Mouse (Mus musculus) heart, embryonic 12.5 days (tissue): ENCODE measurements around the gene Ppara. TPM values are rescaled to one million over a fixed set of nuclear protein-coding genes. Genes with fewer than 3 reads are reported as not detected.

Experiments used
- ATAC-seq: fragments of 200-750 bp; cut with Nextera tagmentation; 2 replicates; pipeline ENCODE4 v1.8.0; 2017; ENCODE audit warnings: moderate TSS enrichment, moderate library complexity; ENCODE audit not compliant: insufficient number of reproducible peaks, low FRiP score
- H3K27ac ChIP-seq: fragments of 300-500 bp; sonication (generic); 2 replicates; pipeline ENCODE4 v1.5.1; 2016; ENCODE audit warnings: mild to moderate bottlenecking, moderate library complexity; ENCODE audit not compliant: poor library complexity, severe bottlenecking
- H3K27me3 ChIP-seq: fragments of 300-500 bp; sonication (generic); replicated peaks from 2 replicates; pipeline ENCODE4 v1.6.1; 2016; ENCODE audit warnings: mild to moderate bottlenecking, moderate library complexity
- H3K36me3 ChIP-seq: fragments of 300-500 bp; sonication (generic); 2 replicates; pipeline ENCODE4 v1.6.1; 2016; ENCODE audit warnings: mild to moderate bottlenecking, moderate library complexity
- H3K4me1 ChIP-seq: fragments of 300-500 bp; sonication (generic); replicated peaks from 2 replicates; pipeline ENCODE4 v1.6.1; 2016; ENCODE audit warnings: mild to moderate bottlenecking
- H3K4me2 ChIP-seq: fragments of 300-500 bp; sonication (generic); 2 replicates; pipeline ENCODE4 v1.6.1; 2016; ENCODE audit warnings: mild to moderate bottlenecking, moderate library complexity
- H3K4me3 ChIP-seq: fragments of 300-500 bp; sonication (generic); 2 replicates; pipeline ENCODE4 v1.5.1; 2016; ENCODE audit warnings: mild to moderate bottlenecking
- H3K9ac ChIP-seq: fragments of 300-500 bp; sonication (generic); 2 replicates; pipeline ENCODE4 v1.6.1; 2016; ENCODE audit warnings: mild to moderate bottlenecking, moderate library complexity
- H3K9me3 ChIP-seq: fragments of 300-500 bp; sonication (generic); replicated peaks from 2 replicates; pipeline ENCODE4 v1.6.1; 2016; ENCODE audit warnings: mild to moderate bottlenecking, moderate library complexity
- WGBS: fragments of 180-500 bp; shearing (Covaris S2); methylation state at CpG from one replicate; pipeline ENCODE4 v1.1.7; 2016; 5-methylcytosine and 5-hydroxymethylcytosine counted together
- polyA plus RNA-seq: library from polyadenylated mRNA; unstranded; fragments of >200 nt; fragmentation: Nextera tagmentation; extraction: Ambion mirVana; gene quantifications from 2 replicates; pipeline ENCODE4 v1.2.1, GENCODE M21; 2016

The Ppara gene
- polyA plus RNA-seq, 1 experiment from 2014 or later: 3.3 TPM

DNA sequence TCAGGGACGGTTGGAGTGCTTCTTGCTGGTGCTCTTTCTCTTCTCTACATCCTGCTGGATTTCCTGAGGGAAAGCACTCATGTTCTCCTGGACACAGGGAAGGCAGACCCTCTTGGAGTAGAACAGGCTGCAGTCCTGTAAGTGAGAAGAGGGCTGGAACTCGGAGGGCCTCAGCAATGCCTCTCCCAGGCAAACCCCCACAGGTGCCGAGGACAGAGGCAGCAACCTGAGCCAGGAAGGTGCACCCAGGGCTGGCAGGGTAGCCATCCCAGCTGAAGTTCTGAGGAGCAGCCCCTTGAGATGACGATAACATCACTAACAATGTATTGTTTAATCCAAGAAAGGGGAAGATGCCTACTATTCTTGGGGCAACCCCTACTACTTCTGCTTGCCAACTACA, 72.6 kb downstream of the Ppara start:
- Histone ChIP-seq H3K27ac (no peak overlapping the region), H3K36me3 (no peaks in the 10 kb centered on the region), H3K4me1 (peaks cover 14% of the 10 kb centered on the region), H3K4me3 (no peak overlapping the region), H3K9me3 (no peaks in the 10 kb centered on the region), H3K27me3 (no peaks in the 10 kb centered on the region), H3K9ac (no peak overlapping the region), H3K4me2 (no peak overlapping the region)
- ATAC-seq: no peak
- WGBS: 77% methylated on average over 4 of the region's 4 CpGs

DNA sequence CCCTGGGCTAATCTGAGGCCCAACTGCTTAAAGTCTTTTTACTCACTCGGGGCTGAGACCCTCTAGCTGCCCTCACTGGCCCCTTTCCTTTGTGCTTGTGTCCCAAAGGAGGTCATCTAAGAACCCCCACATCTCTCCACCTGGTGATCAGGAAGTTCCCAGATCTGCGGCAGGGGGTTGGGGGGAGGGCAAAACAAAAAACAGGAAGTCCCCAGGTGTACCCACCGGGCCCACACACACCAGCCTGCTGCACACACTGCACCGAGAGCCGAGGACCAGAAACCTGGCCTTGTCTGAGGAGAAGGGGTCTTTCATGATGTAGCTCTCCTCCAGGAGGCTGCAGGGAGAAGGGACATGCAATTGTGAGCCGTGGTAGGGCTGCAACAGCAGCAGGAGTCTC, 73.2 kb downstream of the Ppara start:
- Histone ChIP-seq H3K27me3 (no peaks in the 10 kb centered on the region), H3K4me3 (no peak overlapping the region), H3K9ac (no peak overlapping the region), H3K27ac (no peak overlapping the region), H3K36me3 (no peaks in the 10 kb centered on the region), H3K4me1 (peaks cover 11% of the 10 kb centered on the region), H3K4me2 (no peak overlapping the region), H3K9me3 (no peaks in the 10 kb centered on the region)
- 79% methylated on average over 6 of the region's 6 CpGs for WGBS
- no peak for ATAC-seq

DNA sequence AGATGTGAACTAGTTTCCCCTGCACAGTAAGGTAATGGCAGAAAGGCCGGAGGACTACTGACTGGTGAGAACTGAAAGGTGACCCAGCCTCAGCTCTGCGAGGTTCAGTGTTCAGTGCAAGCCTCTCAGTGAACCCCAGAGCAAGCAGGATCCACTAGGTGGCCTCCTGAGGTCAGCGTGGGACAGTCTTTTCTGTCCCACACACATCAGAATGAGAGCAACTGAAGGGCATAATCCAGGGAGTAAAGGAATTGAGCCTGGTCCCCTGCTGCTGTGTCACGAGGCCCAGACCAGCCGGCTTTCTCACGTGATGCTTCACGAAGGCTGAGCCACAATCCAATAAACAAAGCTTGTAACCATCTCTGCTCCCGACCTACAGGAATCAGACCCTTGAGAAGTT, 73.7 kb downstream of the Ppara start:
- Histone ChIP-seq H3K9me3 (no peaks in the 10 kb centered on the region), H3K27ac (no peak overlapping the region), H3K36me3 (no peaks in the 10 kb centered on the region), H3K4me2 (no peak overlapping the region), H3K27me3 (no peaks in the 10 kb centered on the region), H3K4me1 (peaks cover 9% of the 10 kb centered on the region), H3K9ac (no peak overlapping the region), H3K4me3 (no peak overlapping the region)
- no peak for ATAC-seq
- WGBS: 63% methylated on average over 8 of the region's 8 CpGs

DNA sequence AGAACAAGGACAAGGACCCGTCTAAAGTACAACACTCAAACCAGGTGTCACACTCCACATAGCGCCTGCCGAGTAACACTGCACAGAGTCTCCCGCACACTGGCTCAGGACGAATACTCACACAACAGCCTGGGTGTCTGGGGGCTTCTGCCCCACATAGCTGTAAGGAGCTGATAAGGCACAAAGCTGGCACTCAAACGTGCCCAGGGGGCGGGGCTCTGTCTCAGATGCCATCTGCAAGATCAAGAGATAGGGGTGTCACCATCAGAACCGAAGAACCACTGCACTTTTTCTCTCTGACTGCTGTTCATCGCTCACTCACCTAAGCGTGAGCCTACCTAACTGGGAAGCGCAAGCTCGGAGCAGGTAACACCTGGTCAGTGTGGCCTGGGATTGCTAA, 74.3 kb downstream of the Ppara start:
- no peaks in the 10 kb centered on the region for H3K27me3 ChIP-seq
- H3K4me2 ChIP-seq: no peak overlapping the region
- H3K9me3 ChIP-seq: no peaks in the 10 kb centered on the region
- no peak overlapping the region for H3K4me3 ChIP-seq
- H3K36me3 ChIP-seq: no peaks in the 10 kb centered on the region
- no peak overlapping the region for H3K27ac ChIP-seq
- 80% methylated on average over 12 of the region's 12 CpGs for WGBS
- no peak for ATAC-seq
- 0 out of 2 replicates have a peak overlapping the region, but pooled peaks have one; percentile 18 for H3K9ac ChIP-seq
- H3K4me1 ChIP-seq: peaks cover 9% of the 10 kb centered on the region

DNA sequence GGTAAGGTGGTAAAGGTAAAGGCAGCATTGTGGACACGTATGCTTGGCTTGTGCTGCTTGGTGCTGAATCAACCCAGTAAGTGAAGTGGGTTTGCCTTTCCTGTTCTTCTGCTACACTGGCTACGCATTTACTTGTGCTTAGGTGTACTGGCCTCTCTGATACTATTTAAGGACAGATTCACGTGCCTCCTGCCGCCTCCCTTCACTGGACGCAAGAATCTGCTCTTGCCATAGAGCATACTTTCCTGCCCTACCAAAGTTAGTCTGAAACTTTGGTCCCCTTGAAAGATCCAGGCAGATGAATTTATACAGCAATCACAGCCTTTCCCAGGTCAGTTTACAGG, 75.7 kb downstream of the Ppara start:
- Histone ChIP-seq H3K27ac (peak overlapping the region; percentile 95), H3K9me3 (0 out of 2 replicates have a peak, but pooled peaks cover 3% of the 10 kb centered on the region), H3K27me3 (0 out of 2 replicates have a peak, but pooled peaks cover 4% of the 10 kb centered on the region), H3K9ac (peak overlapping the region; percentile 81), H3K36me3 (no peaks in the 10 kb centered on the region), H3K4me3 (peak overlapping the region; percentile 68), H3K4me1 (peaks cover 9% of the 10 kb centered on the region), H3K4me2 (peak overlapping the region; percentile 87)
- 52% methylated on average over 5 of the region's 5 CpGs for WGBS
- ATAC-seq: no peak

DNA sequence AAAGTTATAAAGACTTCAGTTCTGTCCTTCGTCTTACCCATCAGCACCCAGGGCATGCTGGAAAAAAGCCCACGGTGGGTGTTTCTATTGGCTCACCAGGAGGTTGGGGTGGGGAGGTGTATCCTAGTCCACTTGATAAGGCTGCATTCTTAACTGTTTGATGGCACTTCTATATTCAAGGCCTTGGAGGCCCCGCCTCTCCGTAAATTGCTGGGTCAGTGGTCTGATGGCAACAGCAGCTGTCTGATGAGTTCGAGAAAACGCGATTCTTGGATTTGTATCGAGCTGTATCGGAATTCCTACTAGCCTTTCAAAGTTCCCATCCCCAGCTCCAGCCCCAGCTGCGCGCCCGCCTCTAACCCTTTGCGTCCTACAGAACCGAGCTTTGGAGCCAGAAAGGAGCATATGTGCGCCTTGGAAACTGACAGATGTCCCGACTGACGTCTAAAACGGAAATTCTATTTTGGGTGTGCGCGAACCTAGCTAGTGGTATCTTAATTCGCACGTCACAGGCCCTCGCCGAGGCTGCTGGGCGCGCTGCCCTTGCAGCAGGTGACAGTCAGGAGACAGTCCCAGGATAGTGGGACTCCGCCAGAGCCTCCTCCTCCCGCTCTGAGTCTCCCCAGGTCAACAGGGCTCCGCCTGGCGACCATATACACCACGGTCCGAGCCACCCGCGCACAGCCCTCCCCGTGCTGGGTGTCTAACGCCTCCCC, 76.2 kb downstream of the Ppara start:
- peak overlapping the region; percentile 87 for H3K4me2 ChIP-seq
- H3K36me3 ChIP-seq: no peaks in the 10 kb centered on the region
- 0 out of 2 replicates have a peak, but pooled peaks cover 4% of the 10 kb centered on the region for H3K9me3 ChIP-seq
- WGBS: 3% methylated on average over 36 of the region's 36 CpGs
- peaks cover 9% of the 10 kb centered on the region for H3K4me1 ChIP-seq
- H3K4me3 ChIP-seq: peak overlapping the region; percentile 68
- peak overlapping the region; percentile 81 for H3K9ac ChIP-seq
- H3K27ac ChIP-seq: peak overlapping the region; percentile 95
- peak; percentile 86 for ATAC-seq
- H3K27me3 ChIP-seq: 0 out of 2 replicates have a peak, but pooled peaks cover 4% of the 10 kb centered on the region

DNA sequence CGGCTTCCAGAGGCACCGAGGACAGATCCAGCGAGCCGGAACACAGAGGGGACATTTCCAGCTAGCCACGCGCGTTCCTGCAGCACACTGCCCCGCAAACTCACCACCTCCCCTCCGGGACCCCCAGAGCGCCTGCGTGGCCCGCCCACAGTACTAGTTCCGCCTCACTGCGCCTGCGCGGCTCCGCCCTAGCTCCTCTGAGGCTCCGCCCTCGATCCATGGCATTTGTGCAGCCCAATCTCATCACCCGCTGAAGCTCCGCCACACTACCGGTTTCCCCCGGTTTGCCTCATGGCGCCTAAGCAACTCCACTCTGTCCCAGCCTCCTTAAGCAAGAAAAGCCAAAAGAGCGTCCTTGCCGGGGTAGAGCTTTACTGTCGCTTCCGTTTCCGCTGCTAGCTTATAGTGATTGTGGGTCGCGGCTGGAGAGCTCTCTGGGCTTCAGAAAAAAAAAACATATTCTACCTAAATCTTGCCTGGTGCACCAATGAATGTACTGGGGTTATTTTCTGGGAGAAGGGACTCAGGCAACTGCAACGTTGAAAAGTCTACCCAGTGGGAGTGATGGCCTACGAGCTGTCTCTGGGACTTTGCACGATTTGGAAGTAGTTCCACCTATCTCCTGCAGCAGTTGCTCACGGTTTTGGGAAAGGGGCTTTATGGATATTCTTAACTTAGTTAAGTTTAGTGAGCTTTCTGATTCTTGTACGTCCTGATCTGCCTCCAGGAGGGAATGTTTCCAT, 76.9 kb downstream of the Ppara start, which contains the start of gene Cdpf1:
Cdpf1 (minus strand) TSS at position 163 of the 743 bp plus-strand sequence.
- no peaks in the 10 kb centered on the region for H3K36me3 ChIP-seq
- H3K9me3 ChIP-seq: 0 out of 2 replicates have a peak, but pooled peaks cover 4% of the 10 kb centered on the region
- peaks cover 9% of the 10 kb centered on the region for H3K4me1 ChIP-seq
- ATAC-seq: peak; percentile 96
- H3K4me3 ChIP-seq: peak within 1 kb of the TSS; percentile 68
- H3K4me2 ChIP-seq: peak within 1 kb of the TSS; percentile 87
- peak within 1 kb of the TSS; percentile 81 for H3K9ac ChIP-seq
- 0 out of 2 replicates have a peak, but pooled peaks cover 4% of the 10 kb centered on the region for H3K27me3 ChIP-seq
- WGBS: 3% methylated on average over 35 of the region's 36 CpGs
- peak within 1 kb of the TSS; percentile 95 for H3K27ac ChIP-seq

DNA sequence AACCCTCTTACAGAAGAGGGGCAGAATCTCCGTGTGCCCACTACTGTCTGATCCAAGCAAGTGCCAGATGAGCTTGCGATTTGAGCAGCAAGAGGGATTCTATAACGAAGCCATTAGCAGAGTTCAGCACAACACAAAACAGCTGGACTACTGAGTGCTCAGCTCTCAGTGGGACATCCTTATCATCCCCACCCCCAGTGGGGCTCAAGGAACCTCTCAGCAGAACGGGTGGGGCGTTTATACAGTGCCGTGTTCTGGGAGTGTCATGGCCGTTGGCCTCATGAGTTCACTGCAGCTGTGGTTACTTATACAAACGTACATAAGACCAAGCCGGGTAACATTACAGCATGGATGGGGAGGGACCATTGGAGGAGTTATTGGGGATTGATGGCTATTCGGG, 78.6 kb downstream of the Ppara start:
- no peaks in the 10 kb centered on the region for H3K36me3 ChIP-seq
- WGBS: 56% methylated on average over 10 of the region's 10 CpGs
- H3K9ac ChIP-seq: no peak overlapping the region
- H3K4me3 ChIP-seq: no peak overlapping the region
- no peak overlapping the region for H3K4me2 ChIP-seq
- H3K27ac ChIP-seq: no peak overlapping the region
- H3K9me3 ChIP-seq: 0 out of 2 replicates have a peak, but pooled peaks cover 5% of the 10 kb centered on the region
- no peak for ATAC-seq
- H3K4me1 ChIP-seq: peaks cover 9% of the 10 kb centered on the region
- H3K27me3 ChIP-seq: 0 out of 2 replicates have a peak, but pooled peaks cover 9% of the 10 kb centered on the region

DNA sequence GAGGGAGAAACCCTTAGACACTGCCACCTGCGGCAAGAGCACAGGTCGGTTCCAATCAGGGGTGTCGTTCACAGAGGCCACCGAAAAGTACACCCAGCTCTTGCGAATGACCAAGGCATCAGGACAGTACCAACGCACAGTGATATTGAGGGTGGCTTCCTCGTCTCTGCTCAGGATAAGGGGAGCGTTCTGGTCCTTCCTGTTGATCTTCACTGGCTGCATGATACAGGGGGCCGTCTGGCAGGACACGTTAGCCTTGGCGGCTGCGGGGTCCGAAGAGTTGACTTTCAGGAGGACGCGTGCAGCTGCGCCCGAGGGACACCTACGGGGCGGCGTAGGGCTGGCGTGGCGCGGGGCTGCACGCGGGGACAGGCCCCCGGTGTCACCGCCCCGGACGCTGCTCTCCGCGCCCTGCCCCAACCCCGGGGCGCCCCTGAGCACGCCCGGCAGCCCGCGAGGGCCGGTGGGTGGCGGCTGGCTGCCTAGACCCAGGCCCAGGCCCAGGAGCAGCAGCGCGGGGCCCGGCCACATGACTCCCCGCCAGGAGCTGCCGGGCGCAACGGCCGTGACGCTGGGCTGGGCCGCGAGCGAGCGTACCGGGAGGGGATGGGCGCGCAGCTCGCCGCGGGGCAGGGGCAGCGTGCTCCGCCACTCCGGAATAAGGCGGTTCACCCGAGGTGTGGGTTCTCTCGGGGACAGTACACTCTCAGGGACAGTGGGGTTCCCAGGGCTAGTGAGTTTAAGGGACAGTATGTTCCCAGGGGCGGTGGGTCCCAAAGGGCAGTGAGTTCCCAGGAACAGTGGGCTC, 86.6 kb downstream of the Ppara start, which contains the start of gene Pkdrej:
Pkdrej (minus strand) TSS at position 532 of the 808 bp plus-strand sequence.
- Histone ChIP-seq H3K4me1 (peaks cover 11% of the 10 kb centered on the region), H3K4me2 (peak within 1 kb of the TSS; percentile 93), H3K4me3 (peak within 1 kb of the TSS; percentile 55), H3K27me3 (peaks cover 34% of the 10 kb centered on the region), H3K9me3 (0 out of 2 replicates have a peak, but pooled peaks cover 5% of the 10 kb centered on the region), H3K9ac (peak within 1 kb of the TSS; percentile 74), H3K27ac (no peak within 1 kb of the TSS), H3K36me3 (no peaks in the 10 kb centered on the region)
- WGBS: 2% methylated on average over 64 of the region's 65 CpGs
- peak; percentile 57 for ATAC-seq

DNA sequence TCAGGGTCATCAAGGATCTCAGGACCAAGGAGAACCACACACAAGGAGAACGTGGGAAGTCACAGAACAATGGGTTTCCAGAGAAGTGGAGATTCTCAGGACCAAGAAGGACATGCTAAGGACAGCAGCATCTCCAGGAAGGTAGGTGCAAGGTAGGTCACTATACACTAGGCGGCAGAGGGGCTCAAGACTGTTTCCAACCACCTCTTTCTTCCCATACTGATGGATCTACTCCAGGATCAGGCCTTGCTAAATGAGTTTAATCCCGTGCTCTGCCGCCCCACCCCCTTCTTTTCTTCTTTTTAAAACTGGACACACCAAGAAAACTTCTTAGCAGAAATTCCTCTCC, 87.2 kb downstream of the Ppara start:
- Histone ChIP-seq H3K4me3 (peak overlapping the region; percentile 55), H3K9ac (peak overlapping the region; percentile 74), H3K27ac (no peak overlapping the region), H3K27me3 (peaks cover 34% of the 10 kb centered on the region), H3K4me1 (peaks cover 12% of the 10 kb centered on the region), H3K4me2 (peak overlapping the region; percentile 93), H3K36me3 (no peaks in the 10 kb centered on the region), H3K9me3 (0 out of 2 replicates have a peak, but pooled peaks cover 5% of the 10 kb centered on the region)
- peak; percentile 42; the same call in 1 of the 2 replicates for ATAC-seq
- WGBS: 20% methylated on average over 4 of the region's 4 CpGs
